Mouse (Mus musculus): ENCODE data around the gene Dis3l2.

DNA sequence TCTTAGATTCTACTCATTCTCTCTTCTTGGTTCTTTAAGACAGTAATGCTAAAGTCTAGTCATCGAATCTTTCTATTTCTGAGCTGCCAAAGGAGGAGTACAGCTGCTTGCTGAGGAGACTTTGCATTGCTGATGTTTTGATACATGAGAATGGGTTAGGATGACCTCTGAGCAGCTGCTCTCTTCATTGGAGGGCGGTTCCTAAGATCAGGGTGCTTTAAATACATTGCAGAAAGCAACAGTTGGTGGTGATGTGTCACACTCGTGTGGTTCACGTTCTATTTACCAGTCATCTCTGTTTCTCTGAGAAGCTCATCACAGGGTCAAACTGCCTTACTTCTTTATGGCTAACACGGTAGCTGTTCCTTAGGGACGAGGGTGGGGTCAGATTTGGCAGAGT, 54.5 kb downstream of the Dis3l2 start:
- no peak for TF ChIP-seq CTCF (IDR thresholded peaks at IDR 0.05; ENCODE audit: borderline replicate concordance, insufficient read depth, low read depth, low read length)
- no peak for TF ChIP-seq POLR2A (IDR thresholded peaks at IDR 0.05; ENCODE audit: borderline replicate concordance, insufficient read depth, low read length)

Measured in cerebellum, adult 2 months (tissue).